9 mouse cellular contexts compared by ENCODE assay signal in genomic region chr5:14253328-14253727, GRCm38 (mm10).
A peak's percentile ranks its signal among the peaks of the same experiment; 100 is the strongest.
DNase-seq lines count a peak whose midpoint lies in the region; TF ChIP-seq lines count a peak whose summit lies in the region.
"Had no signal": no experiment of that assay in that cellular context is flagged by ENCODE, and none has a peak within 500 bp of the region (broad histone marks: within the 10 kb centered on the region; RNA-seq: fewer than 3 reads in every experiment).

No protein-coding gene starts in this region.

- no peaks in the 10 kb centered on the region for H3K79me2 ChIP-seq in CH12.LX (replicated peaks; ENCODE audit: control insufficient read depth, extremely low read depth, insufficient read depth, poor library complexity, severe bottlenecking)

- no peaks in the 10 kb centered on the region for H3K27me3 ChIP-seq in CH12.LX (replicated peaks)
- H3K27me3 ChIP-seq: liver, embryonic 15.5 days had no signal

- H3K4me3 ChIP-seq in CH12.LX (replicated peaks in 1 of 3; ENCODE audit: low read depth in 2 of 3, low read length in 2 of 3, poor library complexity in 1 of 3): no peak overlapping the region
- H3K4me3 ChIP-seq: liver, embryonic 15.5 days had no signal

- no peak overlapping the region for H3K4me2 ChIP-seq in CH12.LX (ENCODE audit: insufficient read depth, low read depth, poor library complexity, severe bottlenecking)
- H3K4me2 ChIP-seq: liver, embryonic 15.5 days had no signal

- H3K9me3 ChIP-seq in CH12.LX (replicated peaks; ENCODE audit: low read length): peaks cover 17% of the 10 kb centered on the region
- H3K9me3 ChIP-seq: liver, embryonic 15.5 days had no signal

- DNase-seq in cerebellum, adult 9-10 months: peak; percentile 9
- DNase-seq in cerebellum, adult 9-11 months: no peak
- peak; percentile 7 to 14 for DNase-seq in kidney, postnatal 36 days
- DNase-seq in kidney, adult 8-10 months: no peak
- DNase-seq in CH12.LX (ENCODE audit: extremely low read depth): no peak
- DNase-seq in embryo, embryonic 11.5 days (ENCODE audit: low read depth, low spot score): peak; percentile 22
- no peak for DNase-seq in ovary, adult 18-20 months (ENCODE audit: low spot score)
- no peak for DNase-seq in urinary bladder, postnatal 36 days (ENCODE audit: low spot score in 2 of 2)

- peak in 1 of 2 experiments; percentile 50; a peak in 3 of 4 replicates for TF ChIP-seq CTCF in CH12.LX (conservative IDR thresholded peaks at IDR 0.05 in 1 of 2, IDR thresholded peaks at IDR 0.05 in 1 of 2; ENCODE audit: low read depth in 2 of 2, low read length in 2 of 2)

- H3K36me3 ChIP-seq in CH12.LX (replicated peaks in 1 of 2; ENCODE audit: control insufficient read depth in 1 of 2, insufficient read depth in 1 of 2, low read length in 1 of 2): no peaks in the 10 kb centered on the region
- H3K36me3 ChIP-seq: liver, embryonic 15.5 days had no signal

- no peak overlapping the region for H3K27ac ChIP-seq in CH12.LX (ENCODE audit: insufficient read depth, low read depth)
- H3K27ac ChIP-seq: liver, embryonic 15.5 days had no signal

- dilution Hi-C loops in CH12.LX (cut with MboI; ENCODE audit: extremely low pct_ligation_motif_present, extremely low pct_unique_long_range_greater_than_20kb, low sequenced_read_pairs): no loop called here

- H3K9ac ChIP-seq in CH12.LX (ENCODE audit: insufficient read depth, low read depth): no peak overlapping the region
- H3K9ac ChIP-seq: liver, embryonic 15.5 days had no signal

- in situ Hi-C loops in CH12.LX (cut with MboI; ENCODE audit: low pct_ligation_motif_present, low pct_unique_long_range_greater_than_20kb, low sequenced_read_pairs): no loop called here

- H3K4me1 ChIP-seq in CH12.LX (ENCODE audit: control insufficient read depth in 1 of 2, insufficient read depth in 2 of 2): no peaks in the 10 kb centered on the region
- H3K4me1 ChIP-seq: liver, embryonic 15.5 days had no signal

- TF ChIP-seq EP300 in CH12.LX (IDR thresholded peaks at IDR 0.05; ENCODE audit: low read length): no peak

- TF ChIP-seq RAD21 in CH12.LX (IDR thresholded peaks at IDR 0.05; ENCODE audit: low read depth, low read length): peak; percentile 43

- no peak for TF ChIP-seq POLR2A in CH12.LX (IDR thresholded peaks at IDR 0.05; ENCODE audit: low read depth, low read length)

TF ChIP-seq in CH12.LX, 34 proteins besides CTCF, POLR2A, EP300 and RAD21:
- TF ChIP-seq MXI1 (IDR thresholded peaks at IDR 0.05; ENCODE audit: low read depth, low read length): no peak
- TF ChIP-seq NELFE (IDR thresholded peaks at IDR 0.05; ENCODE audit: low read depth, low read length): no peak
- TF ChIP-seq SIN3A (IDR thresholded peaks at IDR 0.05; ENCODE audit: low read length): no peak
- TF ChIP-seq PAX5 (IDR thresholded peaks at IDR 0.05; ENCODE audit: low read length): no peak
- no peak for TF ChIP-seq CHD2 (IDR thresholded peaks at IDR 0.05; ENCODE audit: low read length)
- TF ChIP-seq ZMIZ1 (IDR thresholded peaks at IDR 0.05; ENCODE audit: low read depth, low read length): no peak
- no peak for TF ChIP-seq UBTF (IDR thresholded peaks at IDR 0.05; ENCODE audit: low read depth, low read length)
- no peak for TF ChIP-seq MAFK (IDR thresholded peaks at IDR 0.05; ENCODE audit: insufficient replicate concordance, low read length)
- no peak for TF ChIP-seq TCF12 (IDR thresholded peaks at IDR 0.05; ENCODE audit: low read depth, low read length)
- no peak for TF ChIP-seq USF2 (conservative IDR thresholded peaks at IDR 0.05; ENCODE audit: low read depth, low read length)
- TF ChIP-seq SMC3 (IDR thresholded peaks at IDR 0.05; ENCODE audit: low read depth, low read length): no peak
- TF ChIP-seq ELF1 (IDR thresholded peaks at IDR 0.05; ENCODE audit: low read depth, low read length): no peak
- no peak for TF ChIP-seq USF1 (IDR thresholded peaks at IDR 0.05; ENCODE audit: low read depth, low read length)
- no peak for TF ChIP-seq TBP (conservative IDR thresholded peaks at IDR 0.05; ENCODE audit: low read depth, low read length)
- TF ChIP-seq MYC (IDR thresholded peaks at IDR 0.05; ENCODE audit: low read depth, low read length): no peak
- no peak for TF ChIP-seq GABPA (IDR thresholded peaks at IDR 0.05; ENCODE audit: insufficient replicate concordance, low read depth, low read length)
- no peak for TF ChIP-seq E2F4 (IDR thresholded peaks at IDR 0.05; ENCODE audit: insufficient replicate concordance, low read depth, low read length)
- no peak for TF ChIP-seq ZC3H11A (IDR thresholded peaks at IDR 0.05; ENCODE audit: low read depth, low read length)

Comparison
In these comparisons a context has a peak if more than half of its experiments do, and no peak if none do; other contexts are left out.
1. DNase-seq: peak in cerebellum, adult 9-10 months (single experiment), kidney, postnatal 36 days (2 of 2) and embryo, embryonic 11.5 days (single experiment); none in cerebellum, adult 9-11 months (single experiment), kidney, adult 8-10 months (0 of 2), CH12.LX (single experiment), ovary, adult 18-20 months (single experiment) and urinary bladder, postnatal 36 days (0 of 2).